Mouse (Mus musculus): ENCODE results near the gene Mrgprb3. TPM values are rescaled to one million over a fixed set of nuclear protein-coding genes. Genes with fewer than 3 reads are reported as not detected.

The Mrgprb3 gene
- polyA plus RNA-seq (2012): not detected in 2 replicates

GRCm38 (mm10) chr7:48643711-48644110 is at the start of gene Mrgprb3:
TSS of gene Mrgprb3 (minus strand) at chr7:48643811.
- no peak for TF ChIP-seq GATA1 (IDR thresholded peaks at IDR 0.05; ENCODE audit: low read length)

Other genes starting within 250 kb of the Mrgprb3 start
- gene Mrgprb1, start 187.5 kb downstream of the Mrgprb3 start, polyA plus RNA-seq (2012): not detected in 2 replicates
- gene Mrgprx2, start 144.5 kb downstream of the Mrgprb3 start, polyA plus RNA-seq (2012): not detected in 2 replicates
- not detected in 2 replicates for gene Mrgprb2, start 85.7 kb downstream of the Mrgprb3 start, polyA plus RNA-seq (2012)
- gene Zdhhc13, start 145.2 kb upstream of the Mrgprb3 start, polyA plus RNA-seq (2012): 7.5 and 10.5 TPM in 2 replicates
- gene Csrp3, start 204.2 kb upstream of the Mrgprb3 start, polyA plus RNA-seq (2012): not detected in 2 replicates
- 51.1 and 63.0 TPM in 2 replicates for gene E2f8, start 237.8 kb upstream of the Mrgprb3 start, polyA plus RNA-seq (2012)